Mouse (Mus musculus): ENCODE results near the gene Slc5a4b.
A peak's percentile ranks its signal among the peaks of the same experiment; 100 is the strongest.
"Not testable (repeated sequence)": the region's sequence is repeated elsewhere in the genome, so short reads cannot be mapped to it uniquely, and the experiment has no call there.

Gene Slc5a4b

DNA sequence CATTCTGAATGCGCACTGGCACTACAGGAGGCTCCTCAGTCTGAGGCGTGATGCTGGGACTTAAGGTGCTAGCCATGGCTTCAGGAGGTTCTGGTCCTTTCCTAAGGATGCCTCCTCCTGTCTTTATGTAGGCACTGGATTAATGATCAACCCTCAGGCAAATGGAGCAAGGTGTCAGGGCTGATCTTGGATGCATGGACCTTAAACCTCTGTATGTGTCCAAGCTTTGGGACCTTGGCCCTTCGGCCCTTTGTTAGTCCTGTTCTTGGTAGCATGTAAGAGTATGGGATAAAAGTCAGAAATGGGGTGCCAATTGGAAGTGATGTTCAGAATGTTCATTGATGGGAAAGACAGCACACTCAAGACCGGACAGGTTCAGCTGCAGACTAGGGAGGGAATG, at the start of gene Slc5a4b:
TSS of gene Slc5a4b (minus strand) at position 101 of the 400 bp plus-strand sequence.
- no peak for DNase-seq (ENCODE audit: low spot score)

DNA sequence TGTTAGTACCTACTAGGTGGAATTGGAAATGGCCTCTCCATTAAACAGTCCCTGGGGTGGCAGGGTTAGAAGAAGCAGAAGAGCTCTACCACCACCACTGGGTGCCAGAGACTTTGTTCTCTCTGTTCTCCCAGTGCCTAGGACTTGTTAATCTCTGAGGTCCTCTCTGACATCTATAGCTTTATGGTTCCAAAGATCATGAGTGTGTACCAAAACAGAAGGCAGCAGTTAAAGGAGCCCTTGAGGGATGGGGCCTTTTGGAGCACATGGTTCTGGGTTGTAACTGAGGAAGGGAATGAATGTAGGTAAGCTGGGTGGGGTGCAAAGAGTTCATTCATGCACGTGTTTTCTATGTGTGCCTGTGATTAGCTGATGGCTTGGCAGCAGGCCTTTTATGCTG, 47.2 kb upstream of the Slc5a4b start:
- DNase-seq (ENCODE audit: low spot score), result no peak

DNA sequence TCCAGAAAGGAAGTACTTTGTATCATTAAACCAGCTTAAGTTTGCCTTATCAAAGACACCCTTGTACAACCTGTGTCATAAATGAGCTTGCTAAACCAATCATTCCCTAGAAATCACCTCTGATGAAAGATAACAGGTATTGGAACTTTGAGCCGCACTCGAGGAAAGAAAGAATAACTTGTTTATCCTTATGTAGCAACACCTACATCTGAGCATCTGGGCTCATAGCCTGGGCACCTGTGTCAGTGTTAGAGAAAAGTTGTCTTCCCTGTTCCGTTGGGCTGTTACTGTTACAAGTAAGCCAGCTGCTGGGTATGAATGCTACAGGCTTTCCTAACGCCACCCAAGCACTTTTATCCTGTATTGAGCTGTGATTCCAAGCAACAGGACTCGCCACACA, 46.8 kb upstream of the Slc5a4b start:
- no peak for DNase-seq (ENCODE audit: low spot score)

DNA sequence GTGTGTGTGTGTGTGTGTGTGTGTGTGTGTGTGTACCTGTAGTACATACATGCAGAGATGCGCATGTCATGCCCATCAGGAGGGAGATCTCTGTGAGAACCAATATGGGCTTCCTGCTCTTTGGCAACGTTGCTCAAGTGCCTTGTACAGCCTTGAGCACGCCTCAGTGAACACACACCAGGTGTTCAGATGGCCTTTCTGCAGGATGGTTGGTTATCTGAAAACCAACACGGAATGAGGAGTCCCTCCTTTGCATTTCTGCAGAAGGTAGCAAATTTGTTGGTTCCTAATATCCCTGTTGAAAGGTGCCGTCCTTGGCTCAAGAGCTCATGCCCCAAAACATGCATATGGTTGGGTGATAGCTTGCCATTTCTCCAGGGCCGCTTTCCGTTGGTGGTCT, 45.1 kb upstream of the Slc5a4b start:
- DNase-seq (ENCODE audit: low spot score), result no peak

DNA sequence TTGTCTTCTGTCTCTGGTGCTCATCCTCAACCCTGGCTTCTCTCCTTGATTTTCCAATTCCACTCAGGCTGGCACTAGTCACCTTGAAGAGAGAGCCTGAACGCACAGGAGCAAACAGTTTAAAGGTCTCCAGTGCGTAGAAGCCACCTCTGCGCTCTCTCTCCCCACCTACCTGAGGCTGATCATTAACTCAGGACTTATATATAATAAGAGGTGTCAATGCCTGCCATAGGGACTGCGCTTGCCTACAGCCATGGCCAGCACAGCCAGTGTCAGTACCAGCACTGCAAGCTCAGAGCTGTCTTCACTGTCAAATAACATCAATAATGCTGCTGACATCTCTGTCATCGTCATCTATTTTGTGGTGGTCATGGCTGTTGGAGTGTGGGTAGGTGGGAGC, 36.5 kb upstream of the Slc5a4b start, which contains the start of gene Slc5a4a:
TSS of gene Slc5a4a (plus strand) at position 174 of the 400 bp plus-strand sequence.
- DNase-seq (ENCODE audit: low spot score), result no peak

DNA sequence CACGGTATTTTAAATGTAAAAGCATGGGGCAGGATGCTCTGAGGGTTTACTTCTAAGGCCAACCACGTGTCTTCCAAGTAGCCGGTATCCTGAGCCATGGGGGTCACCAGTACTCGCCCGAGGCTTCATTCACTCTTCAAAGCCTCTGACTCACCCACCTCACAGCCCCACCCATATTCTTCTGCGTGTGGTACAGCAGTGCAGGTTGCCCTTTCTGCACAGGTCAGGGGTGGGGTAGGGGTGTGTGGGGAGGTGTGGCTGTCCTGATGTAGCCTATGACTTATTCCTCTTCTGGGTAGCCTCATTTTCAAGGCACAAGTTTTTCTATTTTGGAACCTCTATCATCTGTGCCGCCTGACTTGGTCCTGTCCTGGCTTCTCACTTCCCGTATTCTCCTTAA, 36.1 kb upstream of the Slc5a4b start:
- no peak for DNase-seq (ENCODE audit: low spot score)

DNA sequence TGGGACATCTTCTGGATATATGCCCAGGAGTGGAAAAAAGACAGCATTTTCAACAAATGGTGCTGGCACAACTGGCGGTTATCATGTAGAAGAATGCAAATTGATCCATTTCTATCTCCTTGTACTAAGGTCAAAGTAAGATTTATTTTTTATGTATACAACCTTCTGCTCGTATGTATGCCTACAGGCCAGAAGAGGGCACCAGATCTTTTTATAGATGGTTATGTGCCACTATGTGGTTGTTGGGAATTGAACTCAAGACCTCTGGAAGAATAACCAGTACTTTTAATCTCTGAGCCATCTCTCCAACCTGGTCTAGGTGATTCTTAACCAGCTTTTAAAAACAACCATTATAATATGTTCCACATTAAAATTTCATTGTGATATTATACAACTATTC, 25.6 kb upstream of the Slc5a4b start:
- no peak for DNase-seq (ENCODE audit: low spot score)

DNA sequence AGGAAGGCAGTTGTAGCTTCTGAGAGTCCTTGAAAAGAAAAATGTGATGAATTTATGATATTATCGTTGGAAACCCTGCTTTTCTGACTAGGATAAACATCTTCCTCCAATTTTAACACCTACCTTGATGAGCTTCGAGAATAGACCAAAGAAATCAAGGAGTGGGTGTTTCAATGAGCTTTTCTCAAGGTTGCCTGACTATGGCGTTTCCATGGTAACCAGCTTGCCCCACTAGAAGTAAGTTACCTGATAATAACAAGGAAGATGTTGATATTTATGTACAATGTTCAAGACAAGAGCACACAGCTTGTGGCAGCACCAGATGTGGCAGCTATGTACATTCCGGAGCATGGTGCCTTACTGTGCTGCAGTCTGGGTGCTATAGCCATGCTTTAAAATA, 21.7 kb upstream of the Slc5a4b start:
- DNase-seq (ENCODE audit: low spot score), result no peak

DNA sequence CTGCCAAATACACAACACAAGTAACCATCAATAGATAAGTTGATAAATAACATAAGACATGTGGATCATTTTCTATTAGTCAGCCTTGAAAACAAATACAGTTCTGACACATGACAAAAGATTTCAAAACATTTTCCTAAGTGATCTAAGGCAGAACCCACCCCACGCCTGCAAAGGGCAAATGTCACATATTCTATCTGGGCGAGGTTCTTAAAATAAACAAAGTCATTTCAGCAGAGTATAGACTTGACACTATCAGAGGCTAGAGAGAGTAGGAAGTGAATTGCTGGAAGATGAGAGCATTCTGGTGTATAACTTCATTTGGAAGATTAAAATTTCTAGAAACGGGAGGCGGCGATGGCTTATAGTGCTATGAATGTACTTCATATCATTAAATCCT, 10.7 kb upstream of the Slc5a4b start:
- no peak for DNase-seq (ENCODE audit: low spot score)

DNA sequence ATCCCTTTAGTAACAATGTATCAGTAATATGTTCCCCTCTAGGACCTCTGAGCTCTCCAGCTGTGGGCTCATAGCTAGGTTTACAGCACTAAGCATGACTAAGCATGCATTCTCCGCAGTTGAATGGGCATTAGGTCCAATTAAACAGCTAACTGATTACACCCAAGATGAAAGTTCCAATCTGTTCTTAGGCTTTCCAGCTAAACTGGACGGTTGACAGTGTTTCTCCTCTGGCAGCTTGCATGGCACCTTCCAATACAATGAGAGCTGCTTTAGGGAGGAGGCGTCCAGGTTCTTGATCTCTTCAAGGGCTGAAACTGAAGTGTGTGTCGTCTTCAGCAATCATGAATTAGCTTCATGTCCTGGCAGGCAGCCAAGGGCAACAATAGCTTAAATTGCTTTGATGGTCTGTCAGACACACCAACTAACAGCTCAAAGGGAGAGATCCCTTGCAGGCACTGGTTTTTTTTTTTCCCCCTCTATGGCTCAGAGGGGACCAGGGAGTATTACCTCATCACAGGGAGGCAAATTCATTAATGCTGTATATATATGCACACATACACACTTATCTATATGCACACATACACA, 9.5 kb upstream of the Slc5a4b start:
- no peak for DNase-seq (ENCODE audit: low spot score)

DNA sequence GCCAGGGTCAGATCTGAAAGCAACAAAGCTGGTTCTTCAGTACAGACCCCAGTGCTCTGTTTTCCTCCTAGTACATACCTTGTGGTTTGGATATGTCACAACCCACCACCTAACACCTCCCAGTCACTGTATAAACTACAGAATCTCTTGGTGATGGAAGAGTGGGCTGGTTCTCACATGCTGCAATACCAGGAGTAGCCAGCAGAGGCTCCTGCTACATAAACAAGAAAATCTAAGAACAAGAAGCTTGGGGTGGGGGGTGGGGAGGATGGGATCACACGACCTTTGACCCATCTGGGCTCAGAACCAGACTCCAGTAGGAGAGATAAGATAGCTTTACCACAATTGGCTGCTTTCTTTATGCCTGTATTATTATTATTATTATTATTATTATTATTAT, 8.0 kb upstream of the Slc5a4b start:
- no peak for DNase-seq (ENCODE audit: low spot score)

DNA sequence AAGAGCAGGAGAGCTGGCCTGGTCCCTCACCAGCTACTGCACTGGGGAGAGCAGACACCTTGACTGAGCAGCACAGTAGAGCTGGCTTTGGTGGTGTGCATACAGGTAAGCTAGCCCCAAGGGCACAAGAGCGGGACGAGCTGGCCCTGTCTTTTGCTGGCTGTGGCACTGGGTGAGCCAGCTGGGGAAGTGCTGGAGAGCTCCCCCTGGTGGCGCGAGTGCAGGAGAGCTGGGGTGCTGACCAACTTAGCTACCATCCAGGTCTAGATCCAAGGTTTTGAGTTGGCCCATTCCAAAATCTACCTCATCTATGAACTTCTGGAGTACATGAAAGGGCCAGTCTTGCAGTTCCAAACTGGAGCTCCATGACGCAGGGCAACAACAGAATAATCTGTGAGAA, 7.2 kb upstream of the Slc5a4b start:
- peak; percentile 44 for DNase-seq (ENCODE audit: low spot score)

DNA sequence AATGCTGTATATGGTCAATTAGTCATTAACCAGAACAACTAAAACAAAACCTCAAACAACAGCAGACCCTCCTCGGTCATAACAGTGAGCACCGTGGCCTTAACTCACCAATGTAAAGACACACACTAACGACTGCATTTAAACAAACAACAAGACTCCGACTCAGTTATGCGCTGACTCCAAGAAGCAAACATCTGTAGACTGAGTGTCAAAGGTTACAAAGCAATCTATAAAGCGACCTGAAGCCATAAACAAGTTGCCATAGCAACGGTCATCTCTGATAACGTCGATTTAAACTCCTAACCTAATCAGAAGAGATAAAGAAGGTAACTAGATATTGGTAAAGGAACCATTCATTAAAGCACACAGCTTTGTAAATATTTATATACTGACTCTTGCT, 13.4 kb downstream of the Slc5a4b start:
- no peak for DNase-seq (ENCODE audit: low spot score)

DNA sequence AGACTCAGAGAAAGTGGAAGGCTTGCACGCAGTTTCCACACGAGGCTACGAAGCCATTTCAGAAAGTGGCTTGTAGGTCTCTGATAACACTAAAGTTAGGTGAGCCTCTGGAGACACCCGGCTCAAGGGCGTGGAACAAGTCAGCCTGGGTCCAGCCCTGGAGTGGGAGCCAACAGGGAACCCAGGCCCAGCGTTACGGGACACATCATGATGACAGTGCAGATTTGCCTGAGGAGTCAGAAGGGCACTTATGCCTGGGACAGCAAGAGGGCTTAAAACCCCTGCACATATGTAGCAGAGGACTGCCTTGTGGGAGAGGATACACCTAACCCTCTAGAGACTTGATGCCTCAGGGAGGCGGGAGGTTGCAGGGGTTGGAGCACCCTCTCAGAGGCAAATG, 14.2 kb downstream of the Slc5a4b start:
- no peak for DNase-seq (ENCODE audit: low spot score)

DNA sequence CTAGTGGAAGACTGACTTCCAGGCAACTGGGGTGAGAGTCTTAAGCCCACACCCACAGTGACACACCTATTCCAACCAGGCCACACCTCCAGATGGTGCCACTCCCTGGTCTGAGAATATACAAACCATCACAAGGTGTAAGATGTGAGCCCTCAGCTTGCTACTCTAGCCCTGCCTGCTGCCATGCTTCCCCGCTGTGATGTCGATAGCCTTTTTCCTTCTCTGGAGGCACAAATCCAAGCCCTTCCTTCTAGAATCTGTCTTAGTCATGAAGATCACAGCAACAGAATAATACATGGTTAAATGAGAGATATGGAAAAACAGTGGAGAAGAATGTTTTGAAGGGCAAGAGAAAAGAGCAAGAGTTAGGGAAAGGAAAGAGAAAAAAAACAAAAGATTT, 33.8 kb downstream of the Slc5a4b start:
- not testable (repeated sequence) for DNase-seq (ENCODE audit: low spot score)

DNA sequence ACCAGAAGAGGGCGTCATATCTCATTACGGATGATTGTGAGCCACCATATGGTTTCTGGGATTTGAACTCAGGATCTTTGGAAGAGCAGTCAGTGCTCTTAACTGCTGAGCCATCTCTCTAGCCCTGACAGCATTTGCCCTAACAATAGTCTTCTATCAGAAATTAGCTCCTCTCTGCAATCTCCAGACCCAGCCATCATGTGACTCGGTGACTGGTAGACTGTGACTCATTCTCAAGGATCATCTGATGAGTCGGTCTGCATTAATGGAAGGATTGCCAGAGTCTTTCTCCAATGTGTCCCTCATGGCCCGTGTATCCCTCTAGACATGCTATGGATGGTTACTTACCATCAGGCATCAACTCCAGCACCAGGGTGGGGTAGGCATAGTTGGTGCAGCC, 38.7 kb downstream of the Slc5a4b start:
- DNase-seq (ENCODE audit: low spot score), result not testable (repeated sequence)

DNA sequence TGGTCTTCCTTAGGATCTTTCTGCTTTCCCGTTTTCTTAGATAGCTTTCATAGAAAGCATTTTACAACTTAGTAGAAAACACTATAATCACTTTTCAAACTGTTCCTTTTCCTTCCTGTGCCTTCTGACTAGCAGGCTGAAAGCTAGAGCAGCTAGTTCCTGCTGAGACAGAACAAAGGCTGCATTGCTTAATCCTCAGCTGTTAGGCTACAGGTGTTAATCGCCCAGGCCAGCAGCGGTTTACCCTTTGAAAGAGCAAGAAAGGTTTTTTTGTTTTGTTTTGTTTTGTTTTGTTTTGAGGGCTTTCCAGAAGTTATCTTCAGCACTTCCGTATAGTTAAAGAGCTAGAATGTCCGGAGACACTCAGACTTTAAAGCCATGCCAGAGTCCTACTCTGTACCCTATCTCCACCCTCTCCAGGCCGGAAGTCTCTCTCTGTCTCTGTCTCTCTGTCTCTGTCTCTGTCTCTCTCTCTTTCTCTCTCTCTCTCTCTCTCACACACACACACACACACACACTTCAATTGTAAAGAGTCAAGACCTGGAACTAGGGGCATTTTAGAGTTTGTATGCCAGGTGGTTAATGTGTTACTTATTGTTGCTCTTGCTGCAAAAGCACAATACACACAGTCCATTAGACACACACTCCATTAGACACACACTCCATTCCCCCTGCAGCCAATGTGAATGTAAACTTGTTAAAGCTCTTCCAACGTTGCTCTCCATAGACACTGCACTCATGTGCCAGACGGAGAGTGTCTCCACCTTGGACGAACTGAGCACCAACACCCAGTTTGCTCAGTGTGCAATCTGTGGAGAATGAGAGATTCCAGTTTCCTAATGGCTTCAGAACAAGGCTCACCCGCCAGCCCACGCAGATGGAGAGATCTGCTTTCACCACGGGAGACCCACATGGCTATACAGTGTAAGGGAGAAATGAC, 42.8 kb downstream of the Slc5a4b start:
- no peak for DNase-seq (ENCODE audit: low spot score)

DNA sequence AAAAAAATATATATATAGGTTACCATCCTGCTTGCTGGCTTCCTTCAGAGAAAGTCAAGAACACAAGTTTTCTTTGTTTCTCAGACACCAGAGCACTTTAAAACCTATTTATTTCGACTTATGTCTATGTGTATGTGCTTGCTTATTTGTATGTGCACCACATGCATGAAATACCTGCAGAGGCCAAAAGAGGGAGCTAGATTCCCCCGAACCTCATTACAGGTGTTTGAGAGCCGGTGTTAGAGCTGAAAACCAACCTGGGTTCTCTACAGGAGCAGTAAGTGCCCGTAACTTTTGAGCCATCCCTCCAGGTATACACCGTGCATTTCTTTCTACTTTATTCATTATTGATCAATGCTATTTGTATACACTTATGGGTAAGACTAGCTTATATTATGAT, 48.3 kb downstream of the Slc5a4b start:
- DNase-seq (ENCODE audit: low spot score), result no peak

DNA sequence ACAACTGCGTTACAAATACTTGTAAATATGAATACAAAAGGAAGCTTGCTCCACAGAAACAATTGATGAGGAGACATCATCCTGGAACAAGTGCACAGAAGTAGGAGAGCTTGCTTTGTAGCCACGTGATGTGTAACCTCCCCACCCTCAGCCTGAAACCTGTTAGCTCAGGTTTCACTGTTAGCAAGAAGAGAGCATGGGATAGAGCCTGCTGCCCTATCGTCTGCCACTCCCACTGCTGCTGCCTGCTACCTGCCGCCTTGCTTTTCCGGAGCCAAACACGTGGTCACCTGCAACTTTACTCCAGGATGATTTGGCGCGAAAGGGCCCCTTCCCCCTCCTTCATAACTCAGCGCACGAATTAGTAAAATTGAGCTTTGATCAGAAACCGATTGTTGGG, 58.9 kb downstream of the Slc5a4b start:
- no peak for DNase-seq (ENCODE audit: low spot score)

DNA sequence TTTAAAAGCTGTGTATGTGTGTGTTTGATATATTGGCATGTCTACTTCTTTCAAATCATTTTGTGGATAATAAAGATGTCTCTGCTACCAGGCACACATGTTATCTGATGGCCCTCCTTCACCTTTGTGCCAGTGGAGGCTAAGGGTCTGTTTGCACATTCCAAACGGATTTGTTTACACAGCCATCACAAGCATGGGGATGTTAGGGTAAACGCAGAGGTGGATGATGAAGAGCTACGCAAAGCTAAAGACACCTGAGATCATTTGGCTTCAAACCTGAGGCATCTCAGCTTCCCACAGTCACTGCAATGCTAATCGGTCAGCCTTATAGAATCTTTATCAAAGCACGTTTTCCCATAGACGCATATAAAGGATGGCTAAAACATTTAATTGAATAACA, 61.8 kb downstream of the Slc5a4b start:
- no peak for DNase-seq (ENCODE audit: low spot score)

DNA sequence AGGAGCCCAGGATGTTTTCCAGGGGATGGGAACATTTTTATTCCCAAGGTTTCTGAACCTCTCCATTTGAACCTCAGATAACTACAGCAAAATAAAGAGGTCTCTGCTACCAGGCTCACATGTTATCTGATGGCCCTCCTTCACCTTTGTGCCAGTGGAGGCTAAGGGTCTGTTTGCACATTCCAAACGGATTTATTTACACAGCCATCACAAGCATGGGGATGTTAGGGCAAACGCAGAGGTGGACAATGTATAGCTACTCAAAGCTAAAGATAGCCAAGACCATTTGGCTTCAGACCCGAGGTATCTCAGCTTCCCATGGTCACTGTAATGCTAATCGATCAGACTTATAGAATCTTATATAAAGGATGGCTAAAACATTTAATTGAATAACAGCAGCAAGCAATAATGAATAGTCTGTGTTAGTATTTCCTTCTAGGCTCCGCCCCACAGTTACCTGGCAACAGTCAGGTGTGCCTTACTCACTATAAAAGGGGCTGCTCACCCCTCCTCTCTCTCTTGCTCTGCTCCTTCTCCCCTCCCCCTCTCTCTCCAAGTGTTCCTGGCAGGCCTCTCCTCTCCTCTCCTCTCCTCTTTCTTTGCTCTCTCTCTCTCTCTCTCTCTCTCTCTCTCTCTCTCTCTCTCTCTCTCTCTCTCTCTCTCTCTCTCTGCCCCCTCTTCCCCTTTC, 63.4 kb downstream of the Slc5a4b start:
- DNase-seq (ENCODE audit: low spot score), result no peak

DNA sequence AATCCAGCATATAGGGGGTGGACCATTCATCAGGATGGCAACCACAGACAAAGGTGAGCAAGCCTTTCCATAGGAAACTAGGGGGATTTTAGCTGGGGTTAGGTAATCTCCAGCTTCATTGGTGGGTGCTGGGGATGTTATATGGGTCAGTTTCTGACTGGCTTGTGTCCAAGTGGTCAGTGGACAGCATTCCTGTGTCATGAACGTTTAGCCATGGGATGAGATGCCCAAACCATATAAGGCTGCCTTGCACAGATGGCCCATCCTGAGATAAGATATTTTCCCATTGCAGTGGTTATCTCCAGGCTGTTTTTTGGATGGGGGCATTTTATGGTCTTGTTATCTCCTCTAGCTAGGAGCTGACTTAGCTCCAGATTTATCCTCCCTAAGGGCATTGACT, 64.0 kb downstream of the Slc5a4b start:
- DNase-seq (ENCODE audit: low spot score), result no peak

DNA sequence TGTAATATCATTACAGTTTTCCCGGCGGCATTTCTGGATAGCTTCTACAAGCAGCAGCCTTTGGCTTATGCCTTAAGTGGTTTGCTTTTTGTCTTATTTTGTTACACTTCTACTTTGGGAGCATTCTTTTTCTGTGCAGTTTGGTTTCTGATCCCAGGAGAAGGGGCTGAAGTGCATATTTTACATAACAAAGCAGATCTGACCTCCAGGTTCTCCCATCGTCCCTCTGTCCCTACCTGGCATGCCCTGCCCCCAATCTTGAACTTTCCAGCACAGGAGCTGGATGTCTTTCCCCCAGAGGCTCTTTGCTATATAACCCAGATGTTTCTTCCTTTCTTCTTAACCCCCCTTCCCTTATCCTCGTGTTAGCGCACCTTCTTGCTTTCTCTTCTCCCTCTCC, 65.4 kb downstream of the Slc5a4b start:
- DNase-seq (ENCODE audit: low spot score), result no peak
